Mouse (Mus musculus): Measurements from ENCODE around the gene Epha7.

DNA sequence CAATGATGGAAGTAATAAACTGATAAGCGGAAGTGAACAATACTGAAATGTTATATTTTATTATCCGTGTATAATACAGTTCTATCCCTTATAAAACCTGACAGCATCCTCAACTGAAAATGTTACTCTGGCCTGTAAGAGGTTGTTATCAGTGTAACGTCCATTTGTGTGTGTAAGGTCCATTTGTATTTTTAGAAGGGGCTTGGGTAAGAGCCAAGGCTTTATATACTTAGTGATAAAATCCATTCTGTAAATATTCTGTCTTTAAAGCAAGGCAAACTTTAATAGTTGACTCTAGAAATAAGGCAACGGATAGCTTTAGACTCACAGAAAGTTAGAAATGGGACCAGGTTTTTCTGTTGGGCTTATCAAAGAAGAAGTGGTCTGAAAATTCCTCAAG is 113.1 kb downstream of the Epha7 start:
- TF ChIP-seq CTCF (conservative IDR thresholded peaks at IDR 0.05; ENCODE audit: low read length) (no peak), POU5F1 (IDR thresholded peaks at IDR 0.05; ENCODE audit: borderline replicate concordance, low read length) (no peak), NANOG (IDR thresholded peaks at IDR 0.05; ENCODE audit: borderline replicate concordance, low read length) (no peak)
